Mouse (Mus musculus) spleen, adult 2 months (tissue): Measurements from ENCODE around the gene Polr1b. TPM values are rescaled to one million over a fixed set of nuclear protein-coding genes. Genes with fewer than 3 reads are reported as not detected.

ENCODE experiments used
- DNase-seq, 2 experiments: peaks; one replicate each; pipeline versions ENCODE4 v3.0.0 to v3.0.0-alpha.2; 2012 to 2021; ENCODE audit warnings: low spot score in 2 of 2, low read depth in 1 of 2
- H3K27ac ChIP-seq: fragments of 200-500 bp; 2 replicates; pipeline ENCODE4 v1.5.1; 2012; ENCODE audit warnings: low read length, inconsistent platforms; ENCODE audit not compliant: insufficient read depth
- H3K27me3 ChIP-seq: fragments of 200-500 bp; 2 replicates; pipeline ENCODE4 v1.6.1; 2012; ENCODE audit warnings: mild to moderate bottlenecking, moderate library complexity, low read length, inconsistent platforms; ENCODE audit not compliant: control insufficient read depth, insufficient read depth
- H3K36me3 ChIP-seq: fragments of 200-500 bp; 2 replicates; pipeline ENCODE4 v1.6.1; 2012; ENCODE audit warnings: mild to moderate bottlenecking, low read length, inconsistent platforms; ENCODE audit not compliant: control insufficient read depth, insufficient read depth
- H3K4me1 ChIP-seq: fragments of 200-500 bp; 2 replicates; pipeline ENCODE4 v1.6.1; 2011; ENCODE audit warnings: inconsistent platforms; ENCODE audit not compliant: control insufficient read depth, insufficient read depth, insufficient read length
- H3K4me3 ChIP-seq: fragments of 200-500 bp; 2 replicates; pipeline ENCODE4 v1.5.1; 2011; ENCODE audit warnings: mild to moderate bottlenecking, inconsistent platforms; ENCODE audit not compliant: insufficient read depth, insufficient read length; ENCODE audit errors: extremely low read depth
- CTCF ChIP-seq: fragments of 200-500 bp; IDR thresholded peaks from 2 replicates; pipeline ENCODE4 v1.5.1; 2011; ENCODE audit warnings: mild to moderate bottlenecking, inconsistent platforms; ENCODE audit not compliant: insufficient read depth, insufficient read length, insufficient replicate concordance; ENCODE audit errors: extremely low read depth
- POLR2A ChIP-seq: fragments of 200-500 bp; IDR thresholded peaks from 2 replicates; pipeline ENCODE4 v1.6.1; 2011; ENCODE audit warnings: low read depth, low read length, inconsistent platforms
- WGBS: fragments of 180-500 bp; shearing (Covaris S2); methylation state at CpG from one replicate; pipeline ENCODE4 v1.1.7; 2018; 5-methylcytosine and 5-hydroxymethylcytosine counted together
- polyA plus RNA-seq: library from polyadenylated mRNA; depleted of rRNA; stranded (reverse); fragments of >200 nt; gene quantifications from 2 replicates; pipeline ENCODE4 v1.2.3, GENCODE M21; 2012

The Polr1b gene
- polyA plus RNA-seq, 1 experiment: 22.2 TPM

- H3K4me1 ChIP-seq: no peaks in the 10 kb centered on the region
- H3K36me3 ChIP-seq: no peaks in the 10 kb centered on the region
- WGBS: 66% methylated on average over 2 of the region's 2 CpGs
- H3K27ac ChIP-seq: no peak overlapping the region
- no peak for TF ChIP-seq POLR2A
- peak; percentile 46; the same call in 1 of the 2 replicates for TF ChIP-seq CTCF
- no peaks in the 10 kb centered on the region for H3K27me3 ChIP-seq
- no peak overlapping the region for H3K4me3 ChIP-seq
- no peak for DNase-seq
These were observed 15.8 kb upstream of the Polr1b start for GRCm38 (mm10) chr2:129084959-129085358.

- Histone ChIP-seq H3K4me1 (no peaks in the 10 kb centered on the region), H3K36me3 (no peaks in the 10 kb centered on the region), H3K4me3 (no peak overlapping the region), H3K27ac (no peak overlapping the region), H3K27me3 (no peaks in the 10 kb centered on the region)
- DNase-seq: no peak
- TF ChIP-seq CTCF (no peak), POLR2A (no peak)
- WGBS: 80% methylated on average over 1 of the region's 1 CpGs
These were observed 13.3 kb upstream of the Polr1b start for GRCm38 (mm10) chr2:129087520-129087919.

- TF ChIP-seq CTCF (no peak), POLR2A (no peak)
- 84% methylated on average over 4 of the region's 4 CpGs for WGBS
These were observed 10.4 kb upstream of the Polr1b start for GRCm38 (mm10) chr2:129090370-129090769.

DNA sequence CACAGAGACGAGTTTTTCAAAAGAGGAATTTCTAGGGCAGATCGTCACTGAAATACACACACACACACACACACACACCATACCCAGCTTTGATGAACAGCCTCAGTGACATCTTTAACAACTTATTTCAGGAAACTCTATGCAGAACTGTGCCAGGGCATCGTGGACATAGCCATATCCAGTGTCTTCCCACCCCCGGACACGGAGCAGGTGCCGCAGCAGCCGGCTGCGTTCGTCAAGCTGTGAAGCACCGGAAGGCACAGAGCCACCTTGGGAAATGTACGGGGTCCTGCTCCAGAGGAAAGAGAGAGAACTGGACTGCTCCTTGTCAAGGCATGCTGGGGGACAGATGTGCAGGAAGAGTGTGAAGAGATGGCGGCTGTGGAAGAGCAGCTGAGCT, 8.0 kb upstream of the Polr1b start:
- Histone ChIP-seq H3K4me1 (peaks cover 2% of the 10 kb centered on the region; the same call in 1 of the 2 replicates), H3K4me3 (no peak overlapping the region), H3K27ac (no peak overlapping the region), H3K27me3 (no peaks in the 10 kb centered on the region), H3K36me3 (0 out of 2 replicates have a peak, but pooled peaks cover 1% of the 10 kb centered on the region)
- TF ChIP-seq CTCF: no peak
- no peak for TF ChIP-seq POLR2A
- DNase-seq: no peak
- 91% methylated on average over 12 of the region's 12 CpGs for whole genome bisulfite sequencing

More at GRCm38 (mm10) chr2:129090370-129090769, 10.4 kb upstream of the Polr1b start:
- H3K4me3 ChIP-seq: no peak overlapping the region
- H3K27ac ChIP-seq: no peak overlapping the region
- H3K4me1 ChIP-seq: peaks cover 2% of the 10 kb centered on the region; the same call in 1 of the 2 replicates
- no peak for DNase-seq
- H3K27me3 ChIP-seq: no peaks in the 10 kb centered on the region
- 0 out of 2 replicates have a peak, but pooled peaks cover 1% of the 10 kb centered on the region for H3K36me3 ChIP-seq

DNA sequence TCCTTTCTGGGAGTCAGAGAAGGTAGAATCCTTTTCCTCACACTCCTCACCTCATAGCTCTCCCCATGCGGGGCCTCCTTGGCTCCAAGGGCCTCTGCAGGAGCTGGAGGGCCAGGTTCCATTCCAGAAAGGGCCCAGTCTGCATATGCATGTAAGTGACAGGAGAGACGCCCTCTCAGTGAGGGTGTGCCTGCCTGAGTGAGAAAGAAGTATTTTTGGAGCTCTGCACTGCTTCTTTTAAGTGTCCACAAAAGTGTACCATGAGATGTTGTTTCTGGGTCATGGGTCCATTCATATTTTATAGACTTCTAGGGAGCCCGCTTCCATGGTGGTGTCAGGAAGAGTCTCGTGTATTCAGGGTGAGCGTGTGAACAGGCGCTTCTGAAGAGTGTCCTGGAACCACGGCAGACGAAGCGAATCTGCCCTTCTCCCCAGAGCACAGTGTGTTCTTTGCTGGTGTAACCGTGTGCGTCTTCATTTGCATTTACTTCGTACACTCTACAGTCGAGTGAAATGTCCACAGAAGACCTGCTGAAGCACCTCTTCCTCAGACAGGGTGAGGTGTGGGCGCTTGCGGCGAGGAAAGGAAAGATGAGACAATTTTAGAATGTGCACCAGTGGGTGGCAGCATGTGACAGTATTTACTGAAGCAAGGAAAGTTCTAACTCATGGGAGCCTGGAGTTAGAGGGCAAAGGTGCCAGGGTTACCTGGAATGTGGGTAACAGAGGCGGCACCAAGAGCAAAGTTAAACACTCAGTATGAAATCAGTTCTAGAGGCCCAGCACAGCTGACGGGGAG, 6.7 kb upstream of the Polr1b start:
- peak overlapping the region; percentile 38 for H3K27ac ChIP-seq
- no peaks in the 10 kb centered on the region for H3K27me3 ChIP-seq
- peaks cover 2% of the 10 kb centered on the region; the same call in 1 of the 2 replicates for H3K4me1 ChIP-seq
- no peak for TF ChIP-seq POLR2A
- TF ChIP-seq CTCF: no peak
- H3K36me3 ChIP-seq: 0 out of 2 replicates have a peak, but pooled peaks cover 1% of the 10 kb centered on the region
- DNase-seq: peak in 1 of 2 experiments; percentile 44
- no peak overlapping the region for H3K4me3 ChIP-seq
- 78% methylated on average over 18 of the region's 18 CpGs for WGBS

DNA sequence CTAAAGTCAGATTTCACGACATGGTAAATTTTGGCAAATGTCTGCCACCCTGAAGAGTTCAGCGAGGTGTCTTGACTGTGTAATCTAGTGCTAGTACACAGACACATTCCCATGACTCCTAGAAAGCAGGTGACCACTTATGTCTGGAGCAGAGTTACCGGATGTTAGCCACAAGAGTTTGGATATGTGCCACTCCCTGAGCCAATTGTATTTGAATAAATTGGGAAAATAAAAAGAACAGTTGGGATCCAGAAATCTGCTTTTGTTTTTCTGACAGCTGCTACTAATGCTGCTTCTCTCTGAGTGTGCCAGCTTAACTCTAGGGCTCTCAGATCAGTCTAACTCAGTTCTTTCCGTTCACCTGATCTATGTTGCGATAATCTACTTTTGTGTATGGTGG, 12.1 kb downstream of the Polr1b start:
- no peak overlapping the region for H3K4me3 ChIP-seq
- peaks cover 42% of the 10 kb centered on the region for H3K36me3 ChIP-seq
- H3K27ac ChIP-seq: no peak overlapping the region
- 94% methylated on average over 5 of the region's 5 CpGs for WGBS
- H3K4me1 ChIP-seq: no peaks in the 10 kb centered on the region
- TF ChIP-seq CTCF (no peak), POLR2A (no peak)
- no peaks in the 10 kb centered on the region for H3K27me3 ChIP-seq
- DNase-seq: no peak

DNA sequence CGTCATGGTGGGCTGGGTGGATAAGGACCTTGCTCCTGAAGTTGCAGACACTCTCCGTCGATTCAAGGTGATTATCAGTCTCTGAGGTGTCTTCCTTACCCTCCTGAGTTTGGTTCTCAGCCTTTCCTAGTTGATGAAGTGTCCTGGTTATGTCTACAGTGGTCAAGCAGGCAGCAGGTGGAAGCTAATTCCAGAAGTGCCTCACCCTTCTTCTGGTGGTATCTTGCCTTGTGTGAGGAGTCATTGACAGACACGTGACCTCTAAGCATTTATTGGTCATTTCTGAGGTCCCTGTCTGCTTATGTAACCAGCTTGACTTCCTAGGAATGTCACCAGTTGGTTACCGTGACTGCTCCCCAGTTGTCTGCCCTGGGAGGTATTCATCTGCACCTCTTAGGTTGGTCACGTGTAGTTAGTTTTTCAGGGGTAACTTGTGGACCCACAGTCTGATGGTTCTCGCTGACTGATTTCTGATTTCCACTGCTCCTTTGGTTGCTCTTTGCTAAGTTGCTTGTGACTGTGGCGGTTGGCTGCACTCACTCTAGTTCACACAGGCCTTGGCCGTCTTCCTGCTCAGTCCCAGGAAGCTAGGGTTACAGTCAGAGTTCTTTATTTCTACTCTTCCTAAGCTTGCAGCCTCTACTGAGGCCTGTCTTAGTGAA, 15.0 kb downstream of the Polr1b start:
- Histone ChIP-seq H3K4me1 (no peaks in the 10 kb centered on the region), H3K27me3 (no peaks in the 10 kb centered on the region), H3K4me3 (no peak overlapping the region), H3K27ac (no peak overlapping the region), H3K36me3 (peaks cover 46% of the 10 kb centered on the region)
- WGBS: 91% methylated on average over 9 of the region's 9 CpGs
- TF ChIP-seq CTCF (no peak), POLR2A (no peak)
- DNase-seq: no peak
